Mouse (Mus musculus): Measurements from ENCODE around the gene Pkig.

The Pkig gene

DNA sequence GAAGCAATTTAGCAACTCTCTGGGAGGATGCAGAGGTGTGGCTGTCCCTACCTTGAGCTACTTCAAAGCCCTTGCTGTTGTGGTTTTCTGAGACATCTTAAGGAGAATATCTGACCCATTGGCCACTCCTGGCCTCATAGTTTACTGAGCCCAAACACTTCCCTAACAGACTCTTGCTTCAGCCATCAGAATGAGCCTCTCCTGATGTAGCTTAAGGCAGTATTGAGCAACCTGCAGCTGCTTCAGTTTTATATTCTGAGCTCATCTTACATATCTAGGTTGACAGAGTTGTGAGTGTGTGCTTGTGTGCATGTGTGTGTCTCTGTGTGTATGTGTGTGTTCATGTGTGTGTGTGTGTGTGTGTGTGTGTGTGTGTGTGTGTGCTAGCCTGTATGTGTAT is 108.1 kb downstream of the Pkig start:
- DNase-seq: no peak

DNA sequence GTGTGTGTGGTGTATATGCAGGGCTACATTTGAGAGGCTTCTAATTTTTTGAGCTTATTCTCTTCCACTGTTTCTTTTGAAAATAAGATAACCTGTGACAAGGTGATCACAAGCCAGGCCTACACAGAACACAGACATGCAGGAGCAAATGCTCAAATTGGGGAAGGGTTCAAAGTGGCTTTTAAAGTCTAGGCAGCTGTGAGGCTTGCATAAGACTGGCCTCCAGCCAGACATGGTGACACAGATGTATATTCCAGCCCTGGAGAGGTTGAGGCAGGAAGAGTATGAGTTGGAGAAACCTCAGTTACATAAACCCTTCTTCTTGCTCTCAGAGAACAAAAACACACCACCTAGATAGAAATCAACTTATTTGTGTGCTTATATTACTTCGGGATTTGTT is 108.7 kb downstream of the Pkig start:
- DNase-seq: no peak

DNA sequence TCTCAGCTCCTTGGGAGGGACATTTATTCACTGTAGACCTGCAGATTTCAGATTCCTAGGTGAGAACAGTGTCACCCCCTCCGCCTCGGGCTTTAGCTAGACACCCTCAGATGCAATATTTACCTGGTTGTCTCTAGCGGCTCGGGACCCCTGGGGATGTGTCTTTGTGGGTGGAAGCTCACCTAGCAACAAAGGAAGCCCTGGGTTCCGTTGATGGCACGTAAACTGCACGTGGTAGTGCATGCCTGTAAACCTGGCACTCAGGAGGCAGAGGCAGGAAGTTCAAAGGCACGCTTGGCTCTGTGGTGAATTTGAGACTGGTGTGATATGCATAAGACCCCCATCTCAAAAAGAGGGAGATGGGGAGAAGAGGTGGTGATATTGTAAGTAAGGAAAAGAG is 112.5 kb downstream of the Pkig start:
- DNase-seq: no peak

All from kidney, postnatal 4 days (tissue).